Mouse (Mus musculus) ES-E14 (cell line): ENCODE data around the gene C1qtnf5.

Experiments
- HCFC1 ChIP-seq: IDR thresholded peaks from 2 replicates; pipeline ENCODE4 v1.6.1; 2012; ENCODE audit warnings: low read length, inconsistent platforms, borderline replicate concordance; ENCODE audit not compliant: insufficient read depth
- ZC3H11A ChIP-seq: IDR thresholded peaks from 2 replicates; pipeline ENCODE4 v1.6.1; 2012; ENCODE audit warnings: low read depth, mild to moderate bottlenecking, inconsistent platforms, low read length, borderline replicate concordance

DNA sequence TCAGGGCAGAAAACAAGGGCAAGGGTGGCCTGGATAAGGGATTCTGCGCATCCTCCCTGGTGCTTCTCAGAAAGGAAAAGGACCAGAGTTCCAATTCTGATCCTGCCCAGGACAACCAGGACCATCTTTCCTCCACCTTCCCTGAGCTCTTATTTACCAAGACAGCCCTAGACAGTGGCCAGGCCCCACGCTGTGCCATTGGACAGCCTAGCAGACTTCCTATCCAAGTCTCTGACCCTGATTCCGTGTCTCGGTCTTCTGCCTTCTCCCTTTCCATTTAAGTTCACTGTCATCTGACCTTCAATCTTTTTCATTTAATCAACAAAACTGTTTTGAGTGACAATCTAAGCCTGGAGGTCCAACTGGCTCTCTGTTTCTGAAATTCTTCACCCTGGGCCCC lies 449 bp upstream of the C1qtnf5 start:
- no peak for TF ChIP-seq ZC3H11A
- no peak for TF ChIP-seq HCFC1
